Mouse (Mus musculus) CD8-positive naive resting alpha-beta T cell, adult 57 days (primary cell): ENCODE results near the gene Ppp1r3f. TPM values are rescaled to one million over a fixed set of nuclear protein-coding genes. Genes with fewer than 3 reads are reported as not detected.

Source experiments
- total RNA-seq: library from RNA; stranded (reverse); gene quantifications from one replicate; pipeline ENCODE4 v1.2.4, GENCODE M21; 2023

Ppp1r3f gene
- total RNA-seq: 18.8 TPM

GRCm38 (mm10) chrX:7574087-7574884, at the start of gene Ppp1r3f:
TSS of gene Ppp1r3f (minus strand) at chrX:7574283.

DNA sequence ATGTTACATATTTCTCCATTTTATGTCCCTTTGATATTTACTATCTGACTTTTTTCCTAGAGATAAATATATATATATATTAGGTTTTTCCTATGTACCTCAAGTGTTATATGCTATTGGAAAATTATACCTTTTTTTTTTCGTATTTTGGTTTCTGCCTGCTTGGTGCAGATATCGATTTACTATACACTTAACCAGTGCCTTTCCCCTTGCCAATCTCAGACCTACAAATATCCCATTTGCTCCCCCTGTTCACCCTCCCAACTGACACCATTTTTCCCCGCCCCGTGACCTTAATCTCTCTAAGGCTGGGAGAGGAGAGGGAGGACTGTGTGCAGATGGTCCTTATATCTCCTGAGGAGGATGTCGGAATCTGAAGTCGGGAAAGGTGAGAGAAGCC, 32.7 kb upstream of the Ppp1r3f start, which contains the start of gene Cacna1f:
Gene Cacna1f (plus strand): TSS at position 301 of the 400 bp plus-strand sequence.

DNA sequence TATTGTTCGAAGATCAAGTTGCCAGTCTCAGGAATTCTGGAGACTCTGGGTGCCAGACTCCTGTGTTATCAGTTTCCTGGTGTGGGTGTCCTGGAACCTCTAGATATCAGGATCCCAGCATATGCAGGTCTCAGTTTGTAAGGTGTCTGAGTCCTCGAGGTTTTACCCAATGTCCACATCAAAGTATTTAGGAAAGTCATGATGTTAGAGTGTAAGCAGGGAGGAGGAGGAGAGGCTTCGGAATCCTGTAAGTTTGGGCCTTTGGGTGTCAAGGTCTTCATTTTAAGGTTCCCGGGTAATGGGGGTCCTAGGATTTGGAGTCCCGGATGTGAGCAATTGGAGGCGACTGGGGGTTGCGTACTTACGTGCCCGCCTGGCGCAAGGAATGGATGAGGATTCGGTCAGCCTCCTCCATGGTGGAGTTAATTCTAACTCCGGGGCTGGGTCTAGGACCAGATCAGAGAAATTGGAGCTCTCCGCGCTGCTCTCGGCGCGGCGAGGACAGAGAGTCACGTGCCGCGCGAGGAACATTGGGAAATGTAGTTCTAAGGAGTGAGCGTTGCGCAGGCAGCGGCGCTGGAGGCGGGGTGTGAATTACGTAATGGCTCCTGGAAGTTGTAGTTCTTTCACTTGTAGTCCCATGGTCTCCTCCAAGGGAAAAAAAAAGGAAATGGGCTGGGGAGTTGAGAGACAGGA, 30.9 kb upstream of the Ppp1r3f start, which contains the start of gene Ccdc22:
Gene Ccdc22 (minus strand): TSS at position 639 of the 696 bp plus-strand sequence.

GRCm38 (mm10) chrX:7573176-7574086, 652 bp downstream of the Ppp1r3f start, which contains the start of gene Foxp3:
TSS of gene Foxp3 (plus strand) at chrX:7573644.

Other genes with a start within 250 kb of the Ppp1r3f start
- gene Usp27x, start 198.5 kb downstream of the Ppp1r3f start, total RNA-seq: 0.67 TPM
- 1.1 TPM for gene Foxp3, start 639 bp downstream of the Ppp1r3f start, total RNA-seq
- 27.6 TPM for gene Ccdc22, start 31.2 kb upstream of the Ppp1r3f start, total RNA-seq
- gene Cacna1f, start 32.8 kb upstream of the Ppp1r3f start, total RNA-seq: not detected
- 0.49 TPM for gene Syp, start 64.2 kb upstream of the Ppp1r3f start, total RNA-seq
- 31.4 TPM for gene Prickle3, start 83.0 kb upstream of the Ppp1r3f start, total RNA-seq
- 43.3 TPM for gene Plp2, start 97.1 kb upstream of the Ppp1r3f start, total RNA-seq
- gene Magix, start 107.0 kb upstream of the Ppp1r3f start, total RNA-seq: not detected
- gene Gpkow, start 122.8 kb upstream of the Ppp1r3f start, total RNA-seq: 49.5 TPM
- gene Wdr45, start 140.1 kb upstream of the Ppp1r3f start, total RNA-seq: 111 TPM
- not detected for gene Gm45208, start 148.0 kb upstream of the Ppp1r3f start, total RNA-seq
- gene Praf2, start 154.2 kb upstream of the Ppp1r3f start, total RNA-seq: 17.0 TPM
- gene Ccdc120, start 176.6 kb upstream of the Ppp1r3f start, total RNA-seq: not detected
- 22.2 TPM for gene Tfe3, start 188.3 kb upstream of the Ppp1r3f start, total RNA-seq
- gene Gripap1, start 215.5 kb upstream of the Ppp1r3f start, total RNA-seq: 175 TPM
- gene Kcnd1, start 248.0 kb upstream of the Ppp1r3f start, total RNA-seq: 0.80 TPM